Mouse (Mus musculus): ENCODE measurements around the gene Kcnd2. TPM values are rescaled to one million over a fixed set of nuclear protein-coding genes. Genes with fewer than 3 reads are reported as not detected.

The Kcnd2 gene
- polyA plus RNA-seq, 1 experiment from 2014 or later: 2.7 TPM

DNA sequence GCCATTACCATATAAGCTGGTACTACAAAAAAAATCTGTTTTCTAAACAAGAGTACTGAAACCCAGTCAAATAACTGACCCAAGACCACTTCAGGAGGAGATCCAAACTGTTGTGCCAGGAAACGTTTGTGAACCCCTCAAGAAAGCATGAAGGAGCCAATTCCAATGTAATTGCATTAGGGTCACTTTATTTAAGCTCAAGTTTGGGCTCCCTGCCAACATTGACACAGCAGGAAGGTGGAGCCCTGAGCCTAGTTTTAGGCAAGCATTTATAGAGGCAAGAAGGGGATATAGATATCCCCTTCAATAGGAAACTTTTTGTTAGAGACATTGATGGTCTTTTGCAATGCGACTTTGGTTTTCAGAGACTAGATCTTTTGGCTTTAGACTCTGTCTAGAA, 525.3 kb downstream of the Kcnd2 start:
- H3K4me2 ChIP-seq: no peak overlapping the region
- no peak overlapping the region for H3K9ac ChIP-seq
- H3K27me3 ChIP-seq: no peaks in the 10 kb centered on the region
- no peaks in the 10 kb centered on the region for H3K9me3 ChIP-seq (replicated peaks)
- ATAC-seq (replicated peaks; ENCODE audit: low FRiP score): no peak
- H3K4me3 ChIP-seq (replicated peaks): no peak overlapping the region
- WGBS: 57% methylated on average over 2 of the region's 2 CpGs
- H3K36me3 ChIP-seq: no peaks in the 10 kb centered on the region
- H3K4me1 ChIP-seq: peaks cover 10% of the 10 kb centered on the region; the same call in 1 of the 2 replicates
- H3K27ac ChIP-seq: no peak overlapping the region

DNA sequence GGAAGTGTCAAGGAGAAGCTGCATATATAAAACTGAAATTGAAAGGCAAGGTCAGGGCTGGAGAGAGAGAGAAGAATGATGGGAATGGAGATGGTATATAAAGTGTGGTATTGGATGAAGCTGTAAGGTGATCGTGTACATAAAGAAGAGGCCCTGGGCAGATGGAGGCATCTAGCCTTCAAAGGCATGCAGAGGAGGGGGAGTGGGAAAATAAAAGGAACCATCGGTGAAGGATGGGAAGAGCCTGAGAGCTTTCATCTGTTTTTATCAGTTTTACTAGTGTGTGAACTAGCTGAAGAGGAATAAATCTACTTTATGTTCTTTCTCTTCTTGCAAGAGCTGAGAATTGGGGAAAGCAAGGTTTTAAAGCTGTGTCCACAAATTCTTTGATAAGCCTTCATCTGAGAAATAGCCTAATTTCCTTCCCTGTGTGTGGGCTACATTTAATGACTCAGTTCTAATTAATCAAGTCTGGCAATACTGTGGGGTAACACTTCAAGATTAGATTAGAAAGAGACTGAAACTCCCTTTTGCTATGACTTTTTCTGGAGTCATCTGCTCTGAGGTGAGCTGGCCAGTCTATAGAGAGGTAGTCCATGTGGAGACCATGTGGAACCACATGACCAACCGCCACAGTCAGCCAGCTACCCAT, 529.4 kb downstream of the Kcnd2 start:
- no peaks in the 10 kb centered on the region for H3K27me3 ChIP-seq
- H3K9ac ChIP-seq: no peak overlapping the region
- WGBS: 27% methylated on average over 3 of the region's 3 CpGs
- H3K9me3 ChIP-seq (replicated peaks): no peaks in the 10 kb centered on the region
- ATAC-seq (replicated peaks; ENCODE audit: low FRiP score): peak; percentile 85
- H3K36me3 ChIP-seq: no peaks in the 10 kb centered on the region
- peak overlapping the region; percentile 70 for H3K27ac ChIP-seq
- no peak overlapping the region for H3K4me3 ChIP-seq (replicated peaks)
- H3K4me1 ChIP-seq: peaks cover 10% of the 10 kb centered on the region; the same call in 1 of the 2 replicates
- no peak overlapping the region for H3K4me2 ChIP-seq

DNA sequence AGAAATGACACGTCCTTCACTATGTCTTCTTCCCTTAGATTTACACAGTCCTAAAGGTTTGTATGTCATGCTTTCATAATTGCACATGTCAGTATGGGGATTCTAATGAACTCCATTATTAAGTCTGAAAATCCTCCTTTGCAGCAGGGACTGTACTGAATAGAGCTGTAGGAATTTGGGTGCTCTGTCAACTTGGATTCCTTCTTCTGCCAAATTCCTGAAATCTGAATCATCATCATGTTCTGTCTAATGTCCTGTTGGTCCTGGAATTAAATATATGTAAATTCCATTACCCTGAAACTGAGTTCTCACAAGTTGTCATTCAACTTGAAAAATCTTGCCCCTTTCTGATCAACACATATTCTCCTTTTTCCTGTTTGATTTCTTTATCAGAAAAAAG, 532.2 kb downstream of the Kcnd2 start:
- H3K4me1 ChIP-seq: peaks cover 10% of the 10 kb centered on the region; the same call in 1 of the 2 replicates
- no peak overlapping the region for H3K4me3 ChIP-seq (replicated peaks)
- H3K9me3 ChIP-seq (replicated peaks): no peaks in the 10 kb centered on the region
- H3K27me3 ChIP-seq: no peaks in the 10 kb centered on the region
- no peak overlapping the region for H3K4me2 ChIP-seq
- H3K36me3 ChIP-seq: no peaks in the 10 kb centered on the region
- no peak overlapping the region for H3K9ac ChIP-seq
- no peak for ATAC-seq (replicated peaks; ENCODE audit: low FRiP score)
- WGBS: 85% methylated on average over 1 of the region's 1 CpGs
- H3K27ac ChIP-seq: no peak overlapping the region

DNA sequence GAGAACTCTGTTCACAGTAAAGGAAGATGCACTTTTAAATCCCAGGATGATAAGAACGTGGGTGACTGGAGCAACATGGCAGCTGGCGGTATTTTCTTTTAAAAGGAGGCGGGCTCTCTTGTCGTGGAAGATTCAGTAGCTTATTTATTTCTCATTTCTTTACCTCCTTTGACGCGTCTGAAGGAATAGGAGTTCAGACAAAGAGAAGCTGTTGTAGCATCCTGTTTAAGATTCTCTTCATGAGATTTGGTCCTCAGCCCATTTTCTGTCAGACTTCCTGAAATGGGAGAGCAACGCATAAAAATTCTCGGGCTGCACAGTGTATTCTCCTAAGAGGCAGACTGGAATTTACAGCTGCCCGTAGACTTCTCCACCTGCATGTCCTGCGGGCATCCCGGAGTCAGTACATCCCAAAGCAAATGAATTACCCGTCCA, 552.5 kb downstream of the Kcnd2 start:
- no peaks in the 10 kb centered on the region for H3K4me1 ChIP-seq
- H3K9me3 ChIP-seq (replicated peaks): no peaks in the 10 kb centered on the region
- no peak overlapping the region for H3K27ac ChIP-seq
- H3K9ac ChIP-seq: no peak overlapping the region
- H3K4me3 ChIP-seq (replicated peaks): no peak overlapping the region
- peaks cover 3% of the 10 kb centered on the region; the same call in 1 of the 2 replicates for H3K36me3 ChIP-seq
- H3K27me3 ChIP-seq: no peaks in the 10 kb centered on the region
- no peak overlapping the region for H3K4me2 ChIP-seq
- WGBS: 55% methylated on average over 12 of the region's 12 CpGs
- ATAC-seq (replicated peaks; ENCODE audit: low FRiP score): no peak

DNA sequence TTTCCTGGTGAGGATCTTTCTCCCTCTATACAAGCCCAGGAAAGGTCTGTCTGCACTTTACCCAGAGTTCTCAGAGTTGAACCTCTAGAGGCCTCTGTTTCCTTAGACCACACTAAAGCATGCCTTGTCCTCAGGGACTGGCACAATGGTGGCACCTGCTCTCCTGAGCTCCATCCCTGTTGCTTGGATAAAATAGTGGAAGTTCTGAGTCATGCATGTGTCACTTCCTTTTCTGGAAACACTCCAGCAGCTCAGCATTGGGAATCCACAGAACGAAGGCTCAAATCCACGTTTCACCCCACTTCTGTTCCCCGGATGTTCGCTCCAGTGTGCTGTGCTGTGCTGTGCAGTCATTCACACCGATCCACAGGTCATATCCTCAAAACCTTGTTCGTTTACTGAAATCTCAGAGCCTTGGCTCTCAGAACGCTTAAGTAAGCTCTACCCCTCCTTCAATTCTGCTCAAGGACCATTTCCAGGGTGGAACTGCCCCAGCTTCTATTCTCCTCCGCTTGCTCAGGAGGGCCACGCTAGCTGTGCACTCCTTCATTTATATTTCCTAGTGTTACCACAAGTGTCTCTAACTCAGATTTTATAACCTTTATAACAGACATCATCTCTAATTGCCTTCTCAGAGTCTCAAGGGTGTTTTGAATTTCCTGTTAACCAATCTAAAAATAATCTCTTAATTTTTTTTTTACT, 553.6 kb downstream of the Kcnd2 start:
- peak overlapping the region; percentile 62; the same call in 1 of the 2 replicates for H3K27ac ChIP-seq
- no peaks in the 10 kb centered on the region for H3K4me1 ChIP-seq
- WGBS: 68% methylated on average over 9 of the region's 9 CpGs
- ATAC-seq (replicated peaks; ENCODE audit: low FRiP score): no peak
- H3K9ac ChIP-seq: no peak overlapping the region
- H3K4me3 ChIP-seq (replicated peaks): no peak overlapping the region
- peaks cover 3% of the 10 kb centered on the region; the same call in 1 of the 2 replicates for H3K36me3 ChIP-seq
- no peaks in the 10 kb centered on the region for H3K9me3 ChIP-seq (replicated peaks)
- H3K27me3 ChIP-seq: no peaks in the 10 kb centered on the region
- no peak overlapping the region for H3K4me2 ChIP-seq

DNA sequence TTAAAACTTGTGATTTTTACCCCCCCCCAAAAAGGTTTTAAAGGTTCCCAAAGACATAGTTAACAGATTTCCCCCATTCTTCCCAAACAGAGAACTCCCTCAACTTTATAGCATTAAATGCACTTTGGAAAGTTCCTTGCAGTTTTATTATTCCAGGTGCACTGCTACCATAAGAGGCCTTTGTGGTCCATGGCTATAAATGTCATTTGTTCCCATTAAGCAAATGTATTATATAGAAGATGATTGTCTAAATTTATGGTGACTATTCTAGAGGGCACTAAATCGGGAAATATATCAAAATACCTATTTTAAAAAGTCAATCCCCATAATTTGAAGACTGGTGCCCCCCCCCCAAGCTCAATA, 554.1 kb downstream of the Kcnd2 start:
- no peak overlapping the region for H3K4me3 ChIP-seq (replicated peaks)
- H3K9me3 ChIP-seq (replicated peaks): no peaks in the 10 kb centered on the region
- H3K4me1 ChIP-seq: no peaks in the 10 kb centered on the region
- H3K36me3 ChIP-seq: peaks cover 3% of the 10 kb centered on the region; the same call in 1 of the 2 replicates
- 66% methylated on average over 1 of the region's 1 CpGs for WGBS
- H3K9ac ChIP-seq: no peak overlapping the region
- no peaks in the 10 kb centered on the region for H3K27me3 ChIP-seq
- no peak for ATAC-seq (replicated peaks; ENCODE audit: low FRiP score)
- no peak overlapping the region for H3K4me2 ChIP-seq
- H3K27ac ChIP-seq: no peak overlapping the region

DNA sequence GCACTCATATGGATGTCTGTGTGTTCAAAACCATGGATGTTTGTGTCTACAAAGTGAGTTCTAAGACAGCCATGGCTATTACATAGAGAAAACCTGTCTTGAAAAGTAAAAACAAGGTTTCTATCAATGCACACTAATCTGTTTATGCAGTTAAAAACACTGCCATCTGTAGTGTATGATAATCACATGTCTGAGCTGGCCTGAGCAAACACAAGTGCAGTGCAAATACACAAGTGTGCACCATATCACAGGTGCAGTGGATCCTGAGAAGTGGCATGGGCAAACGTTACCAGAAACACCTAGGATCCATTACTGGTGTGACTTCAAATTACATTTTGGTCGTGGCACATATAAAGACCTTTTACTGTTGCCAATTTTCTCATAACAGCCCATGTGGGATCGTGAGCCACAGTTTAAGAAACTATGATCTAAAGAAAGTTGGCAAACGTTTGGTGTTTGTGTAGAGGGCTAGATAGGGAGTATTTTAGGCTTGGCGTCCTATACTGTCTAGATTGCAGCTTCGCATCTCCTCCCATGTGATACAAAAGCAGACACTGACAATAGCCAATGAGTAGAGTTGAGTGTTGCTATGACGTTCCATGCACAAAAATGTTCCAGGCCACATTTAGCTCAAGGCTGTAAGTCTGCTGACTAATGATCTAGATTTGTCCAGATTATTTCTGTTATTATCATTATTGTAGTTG, 559.1 kb downstream of the Kcnd2 start:
- H3K27ac ChIP-seq: no peak overlapping the region
- no peak for ATAC-seq (replicated peaks; ENCODE audit: low FRiP score)
- WGBS: 87% methylated on average over 7 of the region's 7 CpGs
- no peaks in the 10 kb centered on the region for H3K27me3 ChIP-seq
- no peak overlapping the region for H3K4me3 ChIP-seq (replicated peaks)
- H3K36me3 ChIP-seq: peaks cover 3% of the 10 kb centered on the region; the same call in 1 of the 2 replicates
- no peak overlapping the region for H3K4me2 ChIP-seq
- no peaks in the 10 kb centered on the region for H3K4me1 ChIP-seq
- H3K9ac ChIP-seq: no peak overlapping the region
- H3K9me3 ChIP-seq (replicated peaks): no peaks in the 10 kb centered on the region

All from kidney, embryonic 15.5 days (tissue).